Mouse (Mus musculus): ENCODE measurements around the gene Rasd2.

GRCm38 (mm10) chr8:75199914-75200313 lies 13.8 kb upstream of the Rasd2 start:
- TF ChIP-seq GATA1 (IDR thresholded peaks at IDR 0.05; ENCODE audit: low read length) (no peak), TAL1 (IDR thresholded peaks at IDR 0.05; ENCODE audit: low read length) (no peak)
